Comparison of ENCODE assay signal across 22 mouse cellular contexts in genomic region chr7:79744585-79744984, GRCm38 (mm10). TPM values are rescaled to one million over a fixed set of nuclear protein-coding genes. Genes with fewer than 3 reads are reported as not detected.
A peak's percentile ranks its signal among the peaks of the same experiment; 100 is the strongest.
DNase-seq lines count a peak whose midpoint lies in the region; ATAC-seq lines count a peak whose summit lies in the region.
"Had no signal": no experiment of that assay in that cellular context is flagged by ENCODE, and none has a peak within 500 bp of the region (broad histone marks: within the 10 kb centered on the region; RNA-seq: fewer than 3 reads in every experiment).

No protein-coding gene starts in this region.

- peaks cover 7% of the 10 kb centered on the region for H3K4me1 ChIP-seq in forebrain, embryonic 15.5 days
- H3K4me1 ChIP-seq in forebrain, embryonic 13.5 days: peaks cover 13% of the 10 kb centered on the region; the same call in 1 of the 2 replicates

- ATAC-seq in granulocyte monocyte progenitor cell, adult 5-6 weeks (replicated peaks; ENCODE audit: poor library complexity, severe bottlenecking): peak; percentile 85
- ATAC-seq in megakaryocyte progenitor cell, adult 5-6 weeks (replicated peaks; ENCODE audit: poor library complexity): peak; percentile 65
- no peak for ATAC-seq in forebrain, embryonic 15.5 days (replicated peaks)
- no peak for ATAC-seq in forebrain, embryonic 13.5 days
- ATAC-seq: activated CD4-positive, CD25-positive, alpha-beta regulatory T cell, adult 4 months; forebrain, embryonic 14.5 days; forebrain, postnatal 0 days had no signal

- DNase-seq in 416B (ENCODE audit: low read depth) (peak; percentile 19), MEL-GATA-1-ER (ENCODE audit: extremely low read depth, low read depth) (peak; percentile 82)
- DNase-seq in left cerebral cortex, postnatal 25 days (ENCODE audit: low spot score in 2 of 2): no peak
- DNase-seq: adrenal gland, adult 8-10 months; adrenal gland, postnatal 14 days; adrenal gland, postnatal 36 days; cerebellum, adult 11-12 months; cerebellum, adult 2 months; cerebellum, adult 9-10 months; cerebellum, postnatal 10 days; cerebellum, postnatal 25 days; forebrain, postnatal 0 days had no signal

- WGBS in forebrain, embryonic 15.5 days: 77% methylated on average over 5 of the region's 5 CpGs
- 87% methylated on average over 5 of the region's 5 CpGs for WGBS in forebrain, embryonic 13.5 days

- no peak overlapping the region for H3K27ac ChIP-seq in forebrain, embryonic 15.5 days (replicated peaks)
- H3K27ac ChIP-seq in forebrain, embryonic 13.5 days: no peak overlapping the region
- H3K27ac ChIP-seq: embryonic facial prominence, embryonic 10.5 days; embryonic facial prominence, embryonic 12.5 days had no signal

- no peaks in the 10 kb centered on the region for H3K9me3 ChIP-seq in forebrain, embryonic 15.5 days
- H3K9me3 ChIP-seq in forebrain, embryonic 13.5 days (replicated peaks): no peaks in the 10 kb centered on the region
- H3K9me3 ChIP-seq: embryonic facial prominence, embryonic 10.5 days; embryonic facial prominence, embryonic 12.5 days had no signal

- intact Hi-C loops in left cerebral cortex, postnatal 25 days (cut with DNase I): no loop called here

- no peaks in the 10 kb centered on the region for H3K27me3 ChIP-seq in forebrain, embryonic 15.5 days
- H3K27me3 ChIP-seq in forebrain, embryonic 13.5 days: no peaks in the 10 kb centered on the region
- H3K27me3 ChIP-seq: embryonic facial prominence, embryonic 12.5 days had no signal

- no peak overlapping the region for H3K4me3 ChIP-seq in forebrain, embryonic 15.5 days
- no peak overlapping the region for H3K4me3 ChIP-seq in forebrain, embryonic 13.5 days
- H3K4me3 ChIP-seq: embryonic facial prominence, embryonic 10.5 days; embryonic facial prominence, embryonic 12.5 days had no signal

- H3K4me2 ChIP-seq in forebrain, embryonic 15.5 days (replicated peaks): no peak overlapping the region
- H3K4me2 ChIP-seq in forebrain, embryonic 13.5 days: no peak overlapping the region
- H3K4me2 ChIP-seq: embryonic facial prominence, embryonic 12.5 days had no signal

- no peaks in the 10 kb centered on the region for H3K36me3 ChIP-seq in forebrain, embryonic 15.5 days
- H3K36me3 ChIP-seq in forebrain, embryonic 13.5 days (ENCODE audit: poor library complexity, severe bottlenecking): no peaks in the 10 kb centered on the region
- H3K36me3 ChIP-seq: embryonic facial prominence, embryonic 10.5 days; embryonic facial prominence, embryonic 12.5 days had no signal

- H3K9ac ChIP-seq in forebrain, embryonic 15.5 days (replicated peaks): no peak overlapping the region
- no peak overlapping the region for H3K9ac ChIP-seq in forebrain, embryonic 13.5 days
- H3K9ac ChIP-seq: embryonic facial prominence, embryonic 12.5 days; forebrain, postnatal 0 days had no signal

RNA-seq across cellular contexts. Expression of gene Wdr93, which starts 1.6 kb away (rescaled TPM):
- not detected in 2 replicates for total RNA-seq in granulocyte monocyte progenitor cell, adult 5-6 weeks (2014; fragmentation: Nextera tagmentation)
- total RNA-seq in granulocyte monocyte progenitor cell, adult 5-6 weeks (2017): not detected in 2 replicates
- not detected in 2 replicates for total RNA-seq in megakaryocyte progenitor cell, adult 5-6 weeks (2015)
- total RNA-seq in megakaryocyte progenitor cell, adult 5-6 weeks (2017): not detected in 2 replicates
- 0.23 and 0.85 TPM in 2 replicates for polyA plus RNA-seq in forebrain, embryonic 15.5 days (2015; fragmentation: Nextera tagmentation; extraction: Ambion mirVana)
- under 1 TPM in 1 of 2 experiments, not detected in 1; 0.25 TPM for total RNA-seq in left cerebral cortex, postnatal 25 days (2021)
- polyA plus RNA-seq in forebrain, embryonic 13.5 days (2015; fragmentation: Nextera tagmentation; extraction: Ambion mirVana): 0.39 and 0.64 TPM in 2 replicates

RNA-seq across cellular contexts. Expression of gene Pex11a, which starts 1.7 kb away (rescaled TPM):
- total RNA-seq in granulocyte monocyte progenitor cell, adult 5-6 weeks (2014; fragmentation: Nextera tagmentation): 0.41 and 4.4 TPM in 2 replicates
- 1.4 TPM in 2 replicates for total RNA-seq in granulocyte monocyte progenitor cell, adult 5-6 weeks (2017)
- total RNA-seq in megakaryocyte progenitor cell, adult 5-6 weeks (2015): 1.7 TPM in 2 replicates
- total RNA-seq in megakaryocyte progenitor cell, adult 5-6 weeks (2017): 1.7 and 2.4 TPM in 2 replicates
- 16.9 and 18.8 TPM in 2 replicates for polyA plus RNA-seq in forebrain, embryonic 15.5 days (2015; fragmentation: Nextera tagmentation; extraction: Ambion mirVana)
- total RNA-seq in left cerebral cortex, postnatal 25 days (2021): 1 to 10 TPM; 9.4 to 9.8 TPM
- polyA plus RNA-seq in forebrain, embryonic 13.5 days (2015; fragmentation: Nextera tagmentation; extraction: Ambion mirVana): 12.7 and 14.2 TPM in 2 replicates

RNA-seq across cellular contexts. Expression of gene Plin1, which starts 11.9 kb away (rescaled TPM):
- total RNA-seq in granulocyte monocyte progenitor cell, adult 5-6 weeks (2014; fragmentation: Nextera tagmentation): not detected in 2 replicates
- not detected in 2 replicates for total RNA-seq in granulocyte monocyte progenitor cell, adult 5-6 weeks (2017)
- total RNA-seq in megakaryocyte progenitor cell, adult 5-6 weeks (2015): not detected in 2 replicates
- not detected in 2 replicates for total RNA-seq in megakaryocyte progenitor cell, adult 5-6 weeks (2017)
- not detected in 2 replicates for polyA plus RNA-seq in forebrain, embryonic 15.5 days (2015; fragmentation: Nextera tagmentation; extraction: Ambion mirVana)
- not detected for total RNA-seq in left cerebral cortex, postnatal 25 days (2021)
- 0.21 TPM in 1 of 2 replicates, not detected in the other for polyA plus RNA-seq in forebrain, embryonic 13.5 days (2015; fragmentation: Nextera tagmentation; extraction: Ambion mirVana)
- total RNA-seq: forebrain, postnatal 0 days had no signal
- polyA plus RNA-seq: activated CD4-positive, CD25-positive, alpha-beta regulatory T cell, adult 4 months; C2C12; embryonic facial prominence, embryonic 12.5 days; forebrain, embryonic 14.5 days; forebrain, postnatal 0 days had no signal

RNA-seq across cellular contexts. Expression of gene Kif7, which starts 29.1 kb away (rescaled TPM):
- 0.64 TPM in 1 of 2 replicates, not detected in the other for total RNA-seq in granulocyte monocyte progenitor cell, adult 5-6 weeks (2014; fragmentation: Nextera tagmentation)
- total RNA-seq in granulocyte monocyte progenitor cell, adult 5-6 weeks (2017): 1.3 and 3.6 TPM in 2 replicates
- 0.30 and 0.49 TPM in 2 replicates for total RNA-seq in megakaryocyte progenitor cell, adult 5-6 weeks (2015)
- 1.0 and 1.5 TPM in 2 replicates for total RNA-seq in megakaryocyte progenitor cell, adult 5-6 weeks (2017)
- polyA plus RNA-seq in forebrain, embryonic 15.5 days (2015; fragmentation: Nextera tagmentation; extraction: Ambion mirVana): 3.3 and 3.4 TPM in 2 replicates
- 1 to 10 TPM; 1.1 to 1.7 TPM for total RNA-seq in left cerebral cortex, postnatal 25 days (2021)
- polyA plus RNA-seq in forebrain, embryonic 13.5 days (2015; fragmentation: Nextera tagmentation; extraction: Ambion mirVana): 3.0 and 3.5 TPM in 2 replicates

RNA-seq across cellular contexts. Expression of gene Mesp1, which starts 49.0 kb away (rescaled TPM):
- not detected in 2 replicates for total RNA-seq in granulocyte monocyte progenitor cell, adult 5-6 weeks (2014; fragmentation: Nextera tagmentation)
- total RNA-seq in granulocyte monocyte progenitor cell, adult 5-6 weeks (2017): not detected in 2 replicates
- not detected in 2 replicates for total RNA-seq in megakaryocyte progenitor cell, adult 5-6 weeks (2015)
- total RNA-seq in megakaryocyte progenitor cell, adult 5-6 weeks (2017): not detected in 2 replicates
- polyA plus RNA-seq in forebrain, embryonic 15.5 days (2015; fragmentation: Nextera tagmentation; extraction: Ambion mirVana): 0.19 TPM in 1 of 2 replicates, not detected in the other
- total RNA-seq in left cerebral cortex, postnatal 25 days (2021): under 1 TPM; 0.28 to 0.34 TPM
- polyA plus RNA-seq in forebrain, embryonic 13.5 days (2015; fragmentation: Nextera tagmentation; extraction: Ambion mirVana): not detected in 2 replicates
- total RNA-seq: adrenal gland, adult 18-20 months; adrenal gland, adult 8-10 months; adrenal gland, postnatal 14 days; adrenal gland, postnatal 36 days had no signal
- polyA plus RNA-seq: activated CD4-positive, CD25-positive, alpha-beta regulatory T cell, adult 4 months; cerebellum, adult 2 months; embryonic facial prominence, embryonic 12.5 days; forebrain, embryonic 14.5 days had no signal

Comparison
In these comparisons a context has a peak if more than half of its experiments do, and no peak if none do; other contexts are left out.
1. DNase-seq: peak in 416B (single experiment) and MEL-GATA-1-ER (single experiment); none in left cerebral cortex, postnatal 25 days (0 of 2).
2. ATAC-seq: peak in granulocyte monocyte progenitor cell, adult 5-6 weeks (single experiment) and megakaryocyte progenitor cell, adult 5-6 weeks (single experiment); none in forebrain, embryonic 15.5 days (single experiment) and forebrain, embryonic 13.5 days (single experiment).